Mouse (Mus musculus) frontal cortex, adult (tissue): ENCODE results near the gene Mcm3.

Experiments used
- ATAC-seq: cut with Nextera tagmentation; 2 replicates; pipeline ENCODE4 v1.9.2; 2017; ENCODE audit warnings: mild to moderate bottlenecking, moderate library complexity, mixed read lengths; ENCODE audit not compliant: low TSS enrichment

The Mcm3 gene

GRCm38 (mm10) chr1:20819771-20820605 lies at the start of gene Mcm3:
Gene Mcm3, minus strand, starts transcription at chr1:20820312.
- peak; percentile 100 for ATAC-seq

- ATAC-seq = 0 out of 2 replicates have a peak, but pooled peaks have one; percentile 9
Measured at GRCm38 (mm10) chr1:20868036-20868435, 47.9 kb upstream of the Mcm3 start.

GRCm38 (mm10) chr1:20867241-20867902 lies 47.3 kb upstream of the Mcm3 start:
- ATAC-seq = peak; percentile 94

GRCm38 (mm10) chr1:20863452-20864172 lies 43.5 kb upstream of the Mcm3 start:
- ATAC-seq = no peak

- ATAC-seq = peak; percentile 57
Measured at GRCm38 (mm10) chr1:20861865-20862264, 41.8 kb upstream of the Mcm3 start.

- ATAC-seq = peak; percentile 67; the same call in 1 of the 2 replicates
Measured at GRCm38 (mm10) chr1:20860775-20861174, 40.7 kb upstream of the Mcm3 start.

- no peak for ATAC-seq
Measured at GRCm38 (mm10) chr1:20856924-20857902, 37.1 kb upstream of the Mcm3 start.

- no peak for ATAC-seq
Measured at GRCm38 (mm10) chr1:20839911-20840310, 19.8 kb upstream of the Mcm3 start.

- ATAC-seq = no peak
Measured at GRCm38 (mm10) chr1:20836551-20837125, 16.5 kb upstream of the Mcm3 start.

- no peak for ATAC-seq
Measured at GRCm38 (mm10) chr1:20833141-20833511, 13.0 kb upstream of the Mcm3 start.

- peak; percentile 84 for ATAC-seq
Measured at GRCm38 (mm10) chr1:20832473-20833140, 12.5 kb upstream of the Mcm3 start.

- ATAC-seq = no peak
Measured at GRCm38 (mm10) chr1:20830546-20830945, 10.4 kb upstream of the Mcm3 start.

- ATAC-seq = no peak
Measured at GRCm38 (mm10) chr1:20828061-20828460, 7.9 kb upstream of the Mcm3 start.

- no peak for ATAC-seq
Measured at GRCm38 (mm10) chr1:20825036-20825435, 4.9 kb upstream of the Mcm3 start.

GRCm38 (mm10) chr1:20823906-20824305 lies 3.8 kb upstream of the Mcm3 start:
- ATAC-seq = no peak

- ATAC-seq = no peak
Measured at GRCm38 (mm10) chr1:20823471-20823870, 3.4 kb upstream of the Mcm3 start.

GRCm38 (mm10) chr1:20820959-20821358 lies 847 bp upstream of the Mcm3 start:
- no peak for ATAC-seq

- ATAC-seq = no peak
Measured at GRCm38 (mm10) chr1:20817596-20817995, 2.5 kb downstream of the Mcm3 start.

- ATAC-seq = no peak
Measured at GRCm38 (mm10) chr1:20817172-20817571, 2.9 kb downstream of the Mcm3 start.

- no peak for ATAC-seq
Measured at GRCm38 (mm10) chr1:20814521-20814920, 5.6 kb downstream of the Mcm3 start.
